Mouse (Mus musculus) midbrain, embryonic 14.5 days (tissue): ENCODE measurements around the gene 4930438A08Rik. TPM values are rescaled to one million over a fixed set of nuclear protein-coding genes. Genes with fewer than 3 reads are reported as not detected.

Experiments used
- ATAC-seq: fragments of 200-750 bp; cut with Nextera tagmentation; 2 replicates; pipeline ENCODE4 v1.8.0; 2017; ENCODE audit warnings: moderate number of reproducible peaks, moderate library complexity; ENCODE audit not compliant: low FRiP score, low TSS enrichment
- DNase-seq: peaks from one replicate; pipeline ENCODE4 v3.0.0-alpha.2; 2015
- H3K27ac ChIP-seq: fragments of 300-500 bp; sonication (generic); replicated peaks from 2 replicates; pipeline ENCODE4 v1.5.1; 2014; ENCODE audit warnings: mild to moderate bottlenecking, low read depth, low read length, moderate library complexity
- H3K27me3 ChIP-seq: fragments of 300-500 bp; sonication (generic); 2 replicates; pipeline ENCODE4 v1.6.1; 2014; ENCODE audit warnings: low read length, control low read depth, mixed read lengths; ENCODE audit not compliant: control insufficient read depth, insufficient read depth
- H3K36me3 ChIP-seq: fragments of 300-500 bp; sonication (generic); 2 replicates; pipeline ENCODE4 v1.6.1; 2014; ENCODE audit warnings: low read length, control low read depth; ENCODE audit not compliant: control insufficient read depth, insufficient read depth
- H3K4me1 ChIP-seq: fragments of 300-500 bp; sonication (generic); 2 replicates; pipeline ENCODE4 v1.6.1; 2014; ENCODE audit warnings: mild to moderate bottlenecking, antibody characterized with exemption, low read length, control low read depth; ENCODE audit not compliant: control insufficient read depth, insufficient read depth
- H3K4me2 ChIP-seq: fragments of 300-500 bp; sonication (generic); 2 replicates; pipeline ENCODE4 v1.6.1; 2014; ENCODE audit warnings: mild to moderate bottlenecking, low read length, moderate library complexity
- H3K4me3 ChIP-seq: fragments of 300-500 bp; sonication (generic); replicated peaks from 2 replicates; pipeline ENCODE4 v1.5.1; 2014; ENCODE audit warnings: low read depth, low read length
- H3K9ac ChIP-seq: fragments of 300-500 bp; sonication (generic); replicated peaks from 2 replicates; pipeline ENCODE4 v1.6.1; 2014; ENCODE audit warnings: mild to moderate bottlenecking, low read length, moderate library complexity
- H3K9me3 ChIP-seq: fragments of 300-500 bp; sonication (generic); 2 replicates; pipeline ENCODE4 v1.6.1; 2016; ENCODE audit warnings: low read length, control low read depth, mixed read lengths; ENCODE audit not compliant: control insufficient read depth
- WGBS: fragments of 180-500 bp; shearing (Covaris S2); extraction: QIAGEN DNeasy Blood & Tissue Kit; methylation state at CpG from one replicate; pipeline ENCODE4 v1.1.7; 2014; 5-methylcytosine and 5-hydroxymethylcytosine counted together
- polyA plus RNA-seq: library from polyadenylated mRNA; unstranded; fragments of >200 nt; fragmentation: Nextera tagmentation; extraction: Ambion mirVana; gene quantifications from 2 replicates; pipeline ENCODE4 v1.2.1, GENCODE M21; 2014

4930438A08Rik gene
- polyA plus RNA-seq, 1 experiment from 2014 or later, result not detected

GRCm38 (mm10) chr11:58262336-58262735, 12.3 kb upstream of the 4930438A08Rik start:
- no peak overlapping the region for H3K4me3 ChIP-seq
- no peak overlapping the region for H3K27ac ChIP-seq
- H3K27me3 ChIP-seq, result no peaks in the 10 kb centered on the region
- ATAC-seq (no peak), DNase-seq (no peak)
- H3K4me1 ChIP-seq, result no peaks in the 10 kb centered on the region
- H3K9ac ChIP-seq, result no peak overlapping the region
- 92% methylated on average over 3 of the region's 3 CpGs for WGBS
- H3K4me2 ChIP-seq, result no peak overlapping the region
- H3K36me3 ChIP-seq, result no peaks in the 10 kb centered on the region
- no peaks in the 10 kb centered on the region for H3K9me3 ChIP-seq

DNA sequence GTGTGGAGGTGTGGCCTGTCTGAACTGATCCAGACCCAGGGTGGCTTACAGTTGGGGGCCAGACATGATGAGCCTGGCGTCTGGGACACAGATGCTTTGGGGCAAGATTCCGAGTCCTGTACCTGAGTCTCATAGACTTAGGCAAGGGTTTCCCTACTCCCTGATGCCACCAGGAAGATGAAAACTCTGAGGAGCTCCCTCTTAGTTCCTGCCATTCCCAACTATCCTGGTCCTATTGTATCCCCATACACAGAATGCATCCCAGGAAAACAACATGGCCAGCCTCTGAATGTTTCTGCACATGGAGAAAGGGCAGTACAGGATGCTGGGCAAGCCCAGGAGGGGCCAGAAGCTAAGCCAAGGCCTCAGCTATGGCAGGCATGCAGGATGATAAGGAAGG, 11.1 kb upstream of the 4930438A08Rik start:
- Histone ChIP-seq H3K9ac (no peak overlapping the region), H3K27ac (no peak overlapping the region), H3K4me2 (no peak overlapping the region), H3K36me3 (no peaks in the 10 kb centered on the region), H3K4me3 (no peak overlapping the region), H3K27me3 (no peaks in the 10 kb centered on the region), H3K9me3 (no peaks in the 10 kb centered on the region), H3K4me1 (no peaks in the 10 kb centered on the region)
- no peak for DNase-seq
- 79% methylated on average over 2 of the region's 2 CpGs for WGBS
- ATAC-seq, result no peak

GRCm38 (mm10) chr11:58264546-58264945, 10.1 kb upstream of the 4930438A08Rik start:
- ATAC-seq, result no peak
- Histone ChIP-seq H3K4me1 (no peaks in the 10 kb centered on the region), H3K4me3 (no peak overlapping the region), H3K27me3 (no peaks in the 10 kb centered on the region), H3K9ac (no peak overlapping the region), H3K36me3 (no peaks in the 10 kb centered on the region), H3K9me3 (no peaks in the 10 kb centered on the region), H3K4me2 (no peak overlapping the region), H3K27ac (no peak overlapping the region)
- DNase-seq, result no peak
- 87% methylated on average over 9 of the region's 9 CpGs for WGBS

GRCm38 (mm10) chr11:58268285-58268684, 6.3 kb upstream of the 4930438A08Rik start:
- WGBS, result 91% methylated on average over 3 of the region's 3 CpGs
- H3K4me1 ChIP-seq, result no peaks in the 10 kb centered on the region

GRCm38 (mm10) chr11:58275756-58276155, 1.2 kb downstream of the 4930438A08Rik start:
- no peak for DNase-seq
- H3K36me3 ChIP-seq, result no peaks in the 10 kb centered on the region
- 85% methylated on average over 4 of the region's 4 CpGs for WGBS
- H3K9ac ChIP-seq, result no peak overlapping the region
- no peaks in the 10 kb centered on the region for H3K27me3 ChIP-seq
- no peak overlapping the region for H3K4me3 ChIP-seq
- no peaks in the 10 kb centered on the region for H3K9me3 ChIP-seq
- no peak overlapping the region for H3K27ac ChIP-seq
- H3K4me1 ChIP-seq, result no peaks in the 10 kb centered on the region
- ATAC-seq, result no peak
- no peak overlapping the region for H3K4me2 ChIP-seq

More at GRCm38 (mm10) chr11:58268285-58268684, 6.3 kb upstream of the 4930438A08Rik start:
- Histone ChIP-seq H3K36me3 (no peaks in the 10 kb centered on the region), H3K27ac (no peak overlapping the region), H3K4me3 (no peak overlapping the region), H3K9me3 (no peaks in the 10 kb centered on the region), H3K27me3 (no peaks in the 10 kb centered on the region), H3K9ac (no peak overlapping the region), H3K4me2 (no peak overlapping the region)
- DNase-seq (no peak), ATAC-seq (no peak)

DNA sequence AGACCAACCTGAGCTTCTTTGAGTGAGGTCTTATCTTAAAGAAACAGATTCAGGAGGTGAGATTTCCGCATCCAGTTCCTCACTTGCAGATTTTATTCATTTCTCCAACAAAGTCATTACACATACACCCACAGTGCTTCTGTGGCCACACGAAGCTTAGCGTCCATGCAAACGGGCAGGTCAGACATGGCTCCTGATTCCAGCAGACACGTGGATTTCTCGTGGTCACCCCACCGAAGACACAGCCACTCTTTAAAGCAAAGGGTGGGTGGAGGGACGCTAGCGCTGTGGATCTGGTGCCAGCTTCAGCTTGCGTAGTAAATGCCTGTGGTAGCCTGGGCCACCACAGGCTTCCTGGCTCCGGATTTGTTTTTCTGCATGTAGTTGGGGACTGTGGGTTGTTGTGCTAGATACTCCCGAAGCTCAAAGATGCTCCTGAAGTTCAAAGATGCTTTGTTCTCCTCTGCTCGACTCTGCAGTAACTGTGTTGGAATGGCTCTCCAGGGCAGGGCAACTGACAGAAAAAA, 7.4 kb downstream of the 4930438A08Rik start:
- no peak overlapping the region for H3K9ac ChIP-seq
- no peaks in the 10 kb centered on the region for H3K27me3 ChIP-seq
- H3K27ac ChIP-seq, result no peak overlapping the region
- H3K4me1 ChIP-seq, result no peaks in the 10 kb centered on the region
- DNase-seq (no peak), ATAC-seq (no peak)
- H3K4me3 ChIP-seq, result no peak overlapping the region
- H3K9me3 ChIP-seq, result no peaks in the 10 kb centered on the region
- H3K4me2 ChIP-seq, result no peak overlapping the region
- WGBS, result 90% methylated on average over 13 of the region's 13 CpGs
- H3K36me3 ChIP-seq, result no peaks in the 10 kb centered on the region

GRCm38 (mm10) chr11:58282518-58282917, 7.9 kb downstream of the 4930438A08Rik start:
- H3K27me3 ChIP-seq, result no peaks in the 10 kb centered on the region
- H3K4me1 ChIP-seq, result no peaks in the 10 kb centered on the region
- no peak overlapping the region for H3K27ac ChIP-seq
- DNase-seq (no peak), ATAC-seq (no peak)
- no peaks in the 10 kb centered on the region for H3K36me3 ChIP-seq
- no peak overlapping the region for H3K4me3 ChIP-seq
- no peak overlapping the region for H3K4me2 ChIP-seq
- no peaks in the 10 kb centered on the region for H3K9me3 ChIP-seq
- no peak overlapping the region for H3K9ac ChIP-seq
- 88% methylated on average over 5 of the region's 5 CpGs for WGBS

GRCm38 (mm10) chr11:58289992-58290682, 15.5 kb downstream of the 4930438A08Rik start:
- no peaks in the 10 kb centered on the region for H3K4me1 ChIP-seq
- no peaks in the 10 kb centered on the region for H3K36me3 ChIP-seq
- H3K4me3 ChIP-seq, result no peak overlapping the region
- no peak overlapping the region for H3K4me2 ChIP-seq
- H3K27ac ChIP-seq, result no peak overlapping the region
- no peak for ATAC-seq
- H3K9me3 ChIP-seq, result no peaks in the 10 kb centered on the region
- H3K9ac ChIP-seq, result no peak overlapping the region
- DNase-seq, result no peak
- no peaks in the 10 kb centered on the region for H3K27me3 ChIP-seq
- 76% methylated on average over 9 of the region's 9 CpGs for WGBS

- Histone ChIP-seq H3K27ac (no peak overlapping the region), H3K9me3 (no peaks in the 10 kb centered on the region), H3K36me3 (no peaks in the 10 kb centered on the region), H3K27me3 (no peaks in the 10 kb centered on the region), H3K9ac (no peak overlapping the region), H3K4me1 (no peaks in the 10 kb centered on the region), H3K4me3 (no peak overlapping the region), H3K4me2 (no peak overlapping the region)
- WGBS, result 87% methylated on average over 4 of the region's 4 CpGs
- no peak for DNase-seq
- no peak for ATAC-seq
Observed at GRCm38 (mm10) chr11:58290812-58291211, 16.2 kb downstream of the 4930438A08Rik start.
